Mouse (Mus musculus): ENCODE measurements around the gene Brf1.
A peak's percentile ranks its signal among the peaks of the same experiment; 100 is the strongest.

Brf1 gene

DNA sequence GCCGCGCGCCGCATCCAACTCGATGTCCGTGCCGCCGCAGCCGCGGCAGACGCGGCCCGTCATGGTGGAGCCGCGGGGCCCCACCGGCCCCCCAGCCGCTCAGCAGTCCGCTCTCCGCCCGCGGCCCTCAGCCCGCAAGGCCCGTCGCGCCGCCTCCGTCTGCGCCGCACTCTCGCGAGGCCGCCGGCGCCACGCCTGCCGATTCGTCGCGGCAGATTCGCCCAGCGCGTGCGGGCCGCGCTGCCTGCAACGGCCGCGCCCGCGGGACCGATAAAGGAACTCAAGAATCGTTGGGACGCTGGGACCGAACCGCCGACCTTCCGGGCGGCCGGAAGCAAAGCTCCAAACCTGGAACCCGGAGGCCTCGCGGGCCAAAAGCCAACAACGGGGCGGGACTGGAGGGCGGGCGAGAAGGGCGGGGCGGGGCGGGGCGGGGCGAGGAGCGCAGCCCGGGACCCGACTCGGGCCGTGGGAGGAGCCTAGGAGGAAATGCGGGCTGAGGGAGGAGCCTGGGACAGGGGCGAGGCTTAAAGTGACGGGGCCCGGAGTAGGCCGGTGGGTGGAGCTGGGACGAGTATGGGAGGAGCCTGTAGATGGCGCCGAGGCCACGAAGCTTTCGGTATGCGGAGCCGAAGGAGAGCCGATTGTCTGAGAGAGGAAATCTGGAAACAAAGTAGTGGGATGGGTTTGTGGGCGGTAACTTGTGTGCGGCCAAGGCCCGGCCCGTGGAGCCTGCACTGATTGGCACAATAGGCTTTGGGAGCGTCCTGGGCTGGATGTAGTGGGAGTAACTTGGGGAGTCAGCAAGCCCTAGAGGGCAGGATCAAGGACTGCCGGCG lies at the start of gene Brf1:
TSS of gene Brf1 (minus strand) at position 411 of the 839 bp plus-strand sequence.
- DNase-seq (ENCODE audit: low read depth, low spot score) = peak; percentile 98

DNA sequence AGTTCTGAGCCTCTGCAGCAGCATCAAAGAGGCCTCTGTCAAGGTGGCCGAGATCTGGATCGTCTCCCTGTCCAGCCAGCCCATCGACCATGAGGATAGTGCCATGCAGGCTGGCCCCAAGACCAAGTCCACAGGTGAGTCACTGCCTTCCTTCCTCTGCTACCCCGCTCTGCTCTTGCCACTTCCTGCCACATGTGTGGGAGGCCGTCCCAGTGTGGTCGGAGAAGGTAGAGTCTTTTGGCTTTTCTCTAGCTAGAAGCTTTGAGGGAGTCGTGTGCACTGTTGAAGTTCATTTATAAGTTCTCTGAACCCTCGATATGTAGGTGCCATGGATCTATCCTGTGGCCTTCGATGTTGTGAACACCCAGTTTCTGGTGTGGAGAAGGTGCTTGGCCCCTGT lies 49.3 kb upstream of the Brf1 start:
- DNase-seq (ENCODE audit: low read depth, low spot score) = no peak

DNA sequence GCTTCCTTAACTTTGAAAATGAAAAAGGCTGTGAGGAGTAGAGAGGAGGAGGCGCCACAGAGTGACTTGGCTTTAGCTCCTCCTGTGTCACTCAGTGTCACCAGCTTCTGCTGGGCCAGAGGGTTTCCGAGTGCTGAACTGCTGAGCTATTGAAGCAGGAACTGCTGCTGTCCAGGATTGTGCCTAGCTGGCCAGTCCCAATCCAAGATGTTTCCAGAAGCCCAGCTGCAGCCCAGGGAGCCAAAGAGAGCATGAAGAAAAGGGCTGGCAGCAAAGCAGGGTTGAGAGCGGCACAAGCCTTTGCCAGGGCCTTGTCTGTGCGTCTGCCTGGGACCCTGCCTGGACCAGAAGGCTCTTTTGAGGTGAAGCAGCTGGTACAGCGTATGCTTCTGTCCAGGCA lies 47.6 kb upstream of the Brf1 start:
- DNase-seq (ENCODE audit: low read depth, low spot score) = no peak

DNA sequence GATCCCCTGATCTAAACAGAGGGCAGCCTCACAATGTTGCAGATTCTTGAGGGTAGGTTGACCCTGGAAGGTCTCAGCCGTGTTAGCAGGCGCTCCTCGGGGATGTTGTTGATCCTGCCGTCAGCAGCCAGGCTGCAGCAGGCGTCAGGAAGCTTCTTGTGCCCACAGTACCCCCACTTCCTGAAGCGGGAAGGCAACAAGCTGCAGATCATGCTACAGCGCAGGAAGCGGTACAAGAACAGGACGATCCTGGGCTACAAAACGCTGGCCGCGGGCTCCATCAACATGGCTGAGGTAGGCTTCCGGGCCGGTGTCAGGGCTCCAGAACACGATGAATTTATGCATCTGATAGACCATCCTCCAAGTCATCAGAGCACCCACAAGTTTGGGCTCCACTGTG lies 46.4 kb upstream of the Brf1 start:
- no peak for DNase-seq (ENCODE audit: low read depth, low spot score)

DNA sequence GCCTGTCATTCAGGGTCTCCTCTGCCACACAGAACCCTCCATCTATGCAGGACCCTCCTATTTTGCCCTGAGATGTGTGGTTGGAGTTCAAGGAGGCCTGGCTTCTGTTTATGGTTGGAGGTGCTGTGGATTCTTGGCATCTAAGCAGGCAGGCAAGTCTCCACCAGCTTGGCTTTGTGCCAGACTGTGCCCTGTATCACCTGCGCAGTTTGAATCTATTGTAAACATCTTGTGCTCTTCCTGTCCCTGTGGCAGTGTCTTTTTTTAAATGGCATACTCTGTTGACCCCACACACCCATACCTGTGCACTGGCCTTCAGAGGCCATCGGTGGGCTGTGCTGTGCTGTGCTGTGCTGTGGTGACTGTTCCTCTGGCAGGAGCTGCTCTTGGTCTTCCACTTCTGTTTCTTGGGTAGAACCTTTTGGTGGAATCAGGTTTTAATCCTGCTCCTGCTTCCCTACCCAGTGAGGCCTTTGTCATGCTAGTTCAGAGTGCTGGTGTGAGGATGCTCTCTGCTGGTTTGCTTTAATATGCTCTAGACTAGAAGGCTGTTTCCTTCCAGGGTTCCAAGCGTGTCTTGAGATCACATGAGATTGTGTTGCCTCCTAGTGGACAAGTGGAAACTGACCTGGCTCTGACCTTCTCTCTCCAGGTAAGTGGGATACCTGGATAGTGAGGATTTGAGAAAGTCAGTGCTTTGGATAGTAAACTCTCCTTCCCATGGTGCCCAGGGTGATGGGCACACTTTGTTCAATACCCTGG lies 44.6 kb upstream of the Brf1 start:
- peak; percentile 44 for DNase-seq (ENCODE audit: low read depth, low spot score)

DNA sequence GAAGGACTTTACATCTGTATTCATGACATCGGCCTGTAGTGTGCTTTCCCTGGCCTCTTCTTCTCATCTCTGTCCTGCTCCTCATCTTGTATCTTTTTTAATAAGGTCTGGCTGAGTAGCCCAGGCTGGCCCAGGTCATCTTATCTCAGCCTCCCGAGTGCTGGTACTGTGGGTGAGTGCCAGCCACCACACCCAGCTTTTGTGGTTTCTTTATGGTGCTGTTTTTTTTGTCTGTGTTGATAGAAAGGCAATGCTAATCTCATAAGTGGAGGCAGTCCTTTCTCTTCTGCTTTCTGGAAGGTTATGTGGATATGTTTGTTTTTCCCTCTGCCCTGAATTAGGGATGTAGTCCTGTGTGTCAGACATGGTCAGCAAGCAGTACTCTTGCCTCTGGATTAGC lies 42.0 kb upstream of the Brf1 start:
- DNase-seq (ENCODE audit: low read depth, low spot score) = peak; percentile 37

DNA sequence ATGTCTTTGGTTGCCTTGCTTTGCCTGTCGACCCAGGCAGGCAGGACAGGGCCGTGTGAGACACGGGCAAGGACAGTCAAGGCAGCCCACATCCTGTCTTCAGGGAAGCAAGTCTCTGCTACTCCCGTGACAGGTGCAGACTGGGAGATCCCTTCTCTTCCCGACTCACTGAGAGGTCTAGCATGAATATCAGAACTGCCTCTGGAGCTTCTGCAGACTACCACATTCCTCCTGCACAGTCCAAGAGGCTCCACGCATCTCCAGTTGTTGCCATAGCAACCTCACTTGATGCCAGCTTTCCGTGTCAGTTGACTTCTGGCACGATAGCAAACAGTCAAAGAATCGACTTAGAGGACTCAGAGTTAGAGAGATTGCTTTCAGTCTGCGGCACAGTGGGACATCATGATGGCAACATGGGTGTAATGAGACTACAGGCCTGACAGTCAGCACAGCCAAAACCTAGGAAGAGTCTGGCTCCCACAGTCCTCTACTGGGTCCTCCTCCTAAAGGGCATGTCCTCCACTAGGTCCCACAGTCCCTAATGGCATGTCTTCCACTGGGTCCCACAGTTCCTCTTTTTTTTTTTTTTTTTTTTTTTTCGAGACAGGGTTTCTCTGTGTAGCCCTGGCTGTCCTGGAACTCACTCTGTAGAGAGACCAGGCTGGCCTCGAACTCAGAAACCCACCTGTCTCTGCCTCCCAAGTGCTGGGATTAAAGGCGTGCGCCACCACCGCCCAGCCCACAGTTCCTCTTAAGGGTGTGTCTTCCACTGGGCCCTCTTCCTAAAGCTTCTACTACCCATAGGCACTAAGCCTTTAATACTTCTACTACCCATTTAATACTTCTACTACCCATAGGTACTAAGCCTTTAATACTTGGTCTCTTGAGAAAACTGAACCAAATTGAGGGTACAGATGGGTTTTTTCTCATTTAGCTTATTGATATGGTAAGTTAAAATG lies 41.3 kb upstream of the Brf1 start:
- no peak for DNase-seq (ENCODE audit: low read depth, low spot score)

DNA sequence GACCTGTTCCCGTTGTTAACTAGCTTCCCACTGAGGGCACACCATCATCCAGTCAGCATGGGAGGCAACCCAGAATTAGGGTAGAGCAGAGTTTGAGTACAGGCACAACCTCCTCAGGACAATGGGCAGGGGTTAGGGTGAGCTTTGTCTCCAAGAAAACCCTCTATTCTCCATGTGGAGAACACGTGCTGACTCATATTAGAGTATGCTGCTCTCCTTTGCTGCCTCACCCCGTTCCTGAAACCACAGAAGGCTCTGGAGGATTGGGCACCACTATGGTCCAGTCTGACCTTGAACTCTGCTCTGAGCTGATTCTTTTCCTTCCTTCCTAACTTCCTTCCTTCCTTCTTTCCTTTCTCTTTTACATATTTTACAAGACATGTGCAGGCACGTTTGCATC lies 37.9 kb upstream of the Brf1 start:
- peak; percentile 48 for DNase-seq (ENCODE audit: low read depth, low spot score)

DNA sequence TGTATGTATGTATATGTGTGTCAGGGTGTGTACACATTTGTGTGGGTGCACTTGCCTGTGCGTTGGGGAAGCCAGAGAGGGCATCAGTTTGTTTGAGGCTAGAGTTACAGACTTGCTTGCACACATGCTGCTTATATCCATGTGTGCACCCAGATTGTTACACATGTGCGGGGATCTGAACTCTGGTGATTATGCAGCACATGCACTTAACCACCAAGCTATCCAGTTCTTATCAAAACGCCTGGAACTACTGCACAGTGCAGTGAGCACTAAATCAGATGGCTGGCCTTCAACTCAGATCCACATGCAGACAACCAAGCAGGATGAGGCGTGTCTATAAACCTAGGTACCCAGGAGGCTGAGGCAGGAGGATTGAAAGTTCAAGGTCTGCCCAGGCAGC lies 36.5 kb upstream of the Brf1 start:
- DNase-seq (ENCODE audit: low read depth, low spot score) = no peak

DNA sequence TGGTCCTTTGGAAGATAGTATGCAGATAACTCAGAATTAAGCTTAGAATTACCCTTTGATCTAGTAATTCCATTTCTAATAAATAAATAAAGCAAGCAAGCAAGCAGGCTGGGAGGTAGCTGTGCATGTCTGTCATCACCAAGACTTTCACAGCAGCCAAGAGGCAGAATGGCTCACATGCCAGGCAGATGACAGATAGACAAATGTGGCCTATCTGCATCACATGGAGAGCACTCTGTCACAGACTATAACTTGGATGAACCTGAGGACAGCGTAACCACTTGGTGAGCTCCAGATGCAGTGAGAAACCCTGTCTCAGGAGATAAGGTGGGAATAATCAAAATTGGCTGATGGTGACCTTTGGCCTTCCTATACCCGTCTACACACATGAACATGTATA lies 34.6 kb upstream of the Brf1 start:
- DNase-seq (ENCODE audit: low read depth, low spot score) = no peak

DNA sequence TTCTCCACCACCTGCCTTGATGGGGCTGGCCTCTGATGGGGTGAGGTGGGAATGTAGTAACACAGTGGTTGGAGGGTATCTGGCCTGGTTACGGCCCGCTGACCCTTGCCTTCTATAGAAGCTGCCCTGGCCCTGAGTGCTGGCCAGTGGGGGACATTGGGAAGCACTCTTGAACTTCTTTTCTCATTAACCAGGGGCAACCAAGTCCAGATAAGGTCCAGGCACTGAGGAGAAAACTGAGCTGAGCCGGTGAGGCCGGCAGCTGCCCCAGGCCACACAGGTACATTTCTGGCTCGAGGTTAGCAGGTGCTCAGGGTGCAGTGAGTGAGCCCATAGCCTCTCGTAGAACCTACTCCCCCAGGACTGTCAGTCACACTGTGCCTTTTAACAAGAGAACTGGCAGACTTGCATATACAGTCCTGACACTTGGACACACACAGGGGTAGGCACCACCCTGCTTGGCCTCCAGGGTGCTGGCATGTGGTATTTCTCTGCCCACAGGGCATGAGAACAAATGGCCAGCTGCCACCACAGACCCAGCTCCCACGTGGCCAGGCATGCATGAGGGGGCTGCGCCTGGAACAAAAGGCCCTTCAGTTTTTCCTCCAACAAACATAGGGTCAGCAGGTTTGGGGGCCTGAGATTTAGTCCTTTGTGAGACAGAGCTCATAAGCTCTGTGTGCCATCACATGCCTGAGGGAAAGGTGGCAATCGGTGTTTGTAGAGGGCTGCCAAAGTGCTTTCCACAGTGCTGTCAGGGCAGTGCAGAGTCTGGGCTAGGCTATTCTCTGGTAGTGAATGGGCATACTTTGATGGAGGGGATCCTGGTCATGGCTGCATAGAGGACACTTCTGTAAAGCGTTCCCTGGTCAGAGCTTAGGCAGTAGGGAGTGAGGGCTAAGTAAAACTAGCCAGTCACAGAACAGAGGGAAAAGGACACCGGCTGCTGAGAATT lies 32.1 kb upstream of the Brf1 start:
- DNase-seq (ENCODE audit: low read depth, low spot score) = no peak

DNA sequence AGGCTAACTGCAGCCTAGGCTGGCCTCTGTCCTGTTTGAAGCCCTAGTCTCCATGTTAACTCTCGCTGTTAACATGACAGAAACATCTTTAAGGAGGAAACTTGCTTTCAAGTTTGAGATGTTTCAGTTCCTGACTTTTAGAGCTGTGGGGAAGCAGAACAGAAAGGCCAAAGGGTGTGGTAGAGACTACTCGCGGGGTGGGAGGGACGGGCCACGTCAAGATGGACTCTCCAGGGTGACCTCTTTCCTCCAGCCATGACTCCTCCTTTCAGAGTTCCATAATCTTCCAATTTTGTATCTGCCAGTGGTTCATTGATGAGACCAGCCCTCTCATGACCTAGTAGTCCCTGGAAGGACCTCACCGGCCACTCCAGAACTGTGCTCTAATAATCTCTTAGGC lies 30.9 kb upstream of the Brf1 start:
- DNase-seq (ENCODE audit: low read depth, low spot score) = no peak

DNA sequence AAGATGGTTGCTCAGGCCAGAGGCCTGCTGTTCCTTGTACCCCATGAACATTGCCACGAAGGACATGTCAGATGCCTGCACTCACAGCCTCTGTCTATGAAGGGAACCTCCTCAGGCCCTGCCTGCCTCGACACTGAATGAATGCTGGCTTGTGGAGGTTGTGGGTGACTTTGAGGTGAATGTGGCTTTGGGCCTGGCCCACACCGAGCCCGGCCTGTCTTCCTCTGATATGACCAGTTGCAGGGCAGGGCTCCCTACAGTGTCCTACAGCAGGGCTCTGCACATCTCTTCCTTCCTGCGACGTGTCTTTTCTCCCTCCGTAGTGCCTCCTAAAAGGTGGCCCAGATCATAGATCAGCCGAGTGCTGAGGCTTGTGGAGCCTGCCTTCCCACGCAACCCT lies 30.5 kb upstream of the Brf1 start:
- DNase-seq (ENCODE audit: low read depth, low spot score) = no peak

DNA sequence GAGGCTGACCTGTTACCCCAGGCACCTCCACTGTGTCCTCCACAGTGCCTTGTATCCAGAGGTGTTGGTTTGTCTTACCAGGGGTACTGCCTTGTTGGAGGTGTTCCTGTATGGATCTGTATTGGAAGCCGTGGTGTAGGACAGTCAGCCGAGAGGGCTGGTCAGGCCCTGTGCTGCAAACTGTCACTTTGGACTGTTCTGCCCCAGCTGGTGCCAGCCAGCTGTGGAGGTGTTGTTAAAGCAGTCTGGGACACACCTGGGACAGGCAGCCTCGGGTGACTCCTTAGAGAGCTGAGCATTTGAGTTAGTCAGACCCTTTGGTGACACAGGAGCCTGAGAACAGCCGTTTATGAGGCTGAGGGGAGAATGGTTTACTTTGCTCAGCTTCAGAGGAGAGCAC lies 29.5 kb upstream of the Brf1 start:
- DNase-seq (ENCODE audit: low read depth, low spot score) = no peak

DNA sequence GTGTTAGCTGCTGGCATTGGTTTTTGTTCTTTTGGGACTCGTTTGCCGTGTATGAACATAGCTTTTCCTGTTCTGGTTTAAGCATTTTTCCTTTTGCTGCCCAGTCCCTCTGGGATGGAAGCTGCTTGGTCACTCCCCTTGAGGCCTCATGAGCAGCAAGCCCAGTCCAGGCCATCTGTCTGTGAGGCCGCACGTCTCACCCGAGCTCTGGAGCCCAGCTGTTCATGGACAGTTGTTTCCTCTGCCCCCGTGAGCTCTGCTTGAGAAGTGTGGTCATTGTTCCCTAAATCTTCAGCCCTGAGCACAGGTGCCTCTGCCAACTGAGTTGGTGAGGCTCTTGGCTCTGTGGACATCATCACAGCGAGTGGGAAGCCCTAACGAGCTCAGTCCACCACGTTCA lies 28.4 kb upstream of the Brf1 start:
- no peak for DNase-seq (ENCODE audit: low read depth, low spot score)

DNA sequence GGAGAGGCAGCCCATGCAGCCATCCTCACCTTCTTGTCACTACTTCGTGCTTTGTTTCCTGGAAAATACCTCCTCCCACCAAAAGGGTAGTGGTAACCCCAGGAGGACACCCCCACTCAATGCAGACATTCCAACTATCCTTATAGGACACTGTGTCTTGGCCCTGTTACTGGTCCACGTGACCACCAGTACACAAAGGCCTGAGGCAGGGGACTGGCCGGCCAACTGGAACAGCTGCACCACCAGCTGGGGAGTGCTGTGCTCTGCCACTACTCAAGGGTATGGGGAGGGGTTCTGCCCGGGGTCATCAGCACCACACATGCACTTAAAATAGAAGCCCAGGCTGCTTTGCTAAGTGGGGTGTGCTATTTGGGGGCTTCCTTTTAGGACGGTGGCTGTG lies 27.6 kb upstream of the Brf1 start:
- no peak for DNase-seq (ENCODE audit: low read depth, low spot score)

DNA sequence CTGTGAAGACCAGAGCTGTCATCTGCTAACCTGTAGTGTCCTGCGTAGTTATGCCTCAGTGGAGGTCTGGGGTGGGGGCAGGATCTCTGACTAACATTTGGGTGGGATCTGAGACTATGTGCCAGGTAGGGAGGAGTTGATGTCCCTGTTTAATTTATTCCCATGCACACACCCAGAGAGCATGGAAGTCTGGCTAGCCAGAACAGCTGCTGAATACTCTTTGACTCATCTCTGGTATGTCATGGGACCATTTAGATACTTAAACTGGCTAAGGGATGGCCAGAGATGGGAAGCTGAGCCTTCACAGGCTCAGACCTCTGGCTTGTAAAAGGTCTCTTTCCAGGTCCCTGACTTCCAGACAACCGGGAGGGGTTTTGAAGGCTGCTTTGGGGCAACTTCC lies 27.0 kb upstream of the Brf1 start:
- peak; percentile 24 for DNase-seq (ENCODE audit: low read depth, low spot score)

DNA sequence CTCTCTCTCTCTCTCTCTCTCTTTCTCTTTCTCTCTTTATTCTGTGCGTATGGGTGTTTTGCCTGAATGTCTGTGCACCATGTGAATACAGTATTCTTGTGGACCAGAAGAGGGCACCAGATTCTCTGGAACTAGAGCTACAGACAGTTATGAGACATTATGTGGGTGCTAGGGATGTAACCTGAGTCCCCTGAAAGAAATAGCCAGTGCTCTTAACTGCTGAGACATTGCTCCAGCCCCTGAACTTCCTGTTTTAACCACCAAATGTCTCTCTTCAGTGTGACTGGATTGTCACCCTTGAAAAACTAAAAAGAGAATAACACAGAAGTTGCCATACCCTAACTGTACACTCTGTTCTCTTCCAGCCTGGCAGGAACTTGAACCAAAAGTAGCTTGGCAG lies 26.1 kb upstream of the Brf1 start:
- DNase-seq (ENCODE audit: low read depth, low spot score) = no peak

DNA sequence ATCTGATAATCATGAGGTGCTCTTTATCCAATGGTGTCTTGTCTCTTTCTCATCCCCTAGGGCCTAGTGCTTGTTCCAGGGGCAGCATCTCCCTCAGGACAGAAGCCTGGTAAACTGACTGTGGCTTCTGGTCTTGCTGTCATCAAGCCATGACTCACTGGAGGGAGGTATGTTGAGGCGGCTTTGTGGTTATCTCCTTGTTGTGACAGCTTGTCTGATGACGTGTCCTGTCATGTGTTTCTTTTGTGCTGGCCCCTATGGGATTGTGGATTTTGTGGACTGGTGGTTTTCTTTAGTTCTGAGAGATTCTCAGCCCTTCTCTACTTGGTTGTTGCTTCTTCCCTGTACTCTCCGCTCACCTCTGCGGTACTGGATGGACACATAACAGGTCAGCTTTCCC lies 22.6 kb upstream of the Brf1 start:
- peak; percentile 96 for DNase-seq (ENCODE audit: low read depth, low spot score)

DNA sequence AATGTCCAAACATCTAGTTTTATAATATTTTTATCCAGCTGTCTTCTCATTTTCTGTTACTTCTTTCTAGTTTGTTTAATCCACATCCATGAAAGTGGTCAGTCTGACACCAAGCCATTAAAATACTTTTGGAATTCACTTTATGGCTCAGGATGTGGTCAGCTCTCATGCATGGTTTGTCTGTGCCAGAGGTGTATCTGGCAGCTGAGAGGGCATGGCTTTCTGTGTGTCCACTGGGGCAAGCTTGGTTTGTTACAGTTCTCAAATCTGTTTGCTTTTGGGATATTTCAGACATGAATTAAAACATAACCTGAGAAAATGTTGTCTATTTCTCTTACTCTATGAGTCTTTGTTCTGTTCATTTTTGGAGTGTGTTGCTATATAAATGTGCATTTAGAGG lies 21.0 kb upstream of the Brf1 start:
- peak; percentile 53 for DNase-seq (ENCODE audit: low read depth, low spot score)

DNA sequence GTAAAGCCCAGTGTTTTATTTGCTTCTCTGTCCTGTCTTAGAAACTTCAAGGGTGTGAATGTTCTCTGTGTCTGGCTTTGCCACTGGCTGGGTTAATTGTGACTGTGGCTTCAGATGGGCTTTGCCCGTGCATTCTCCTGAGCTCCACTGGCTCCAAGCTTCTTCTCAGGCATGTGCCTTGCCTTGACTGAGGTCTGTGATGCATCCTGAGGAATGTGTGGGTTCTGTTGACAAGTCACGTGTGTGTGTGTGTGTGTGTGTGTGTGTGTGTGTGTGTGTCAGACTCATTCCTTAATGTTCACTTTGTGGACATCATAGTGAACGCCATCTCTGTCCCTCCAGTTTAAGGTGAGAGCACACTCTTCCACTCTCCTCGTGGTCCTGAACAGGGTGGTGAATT lies 18.3 kb upstream of the Brf1 start:
- no peak for DNase-seq (ENCODE audit: low read depth, low spot score)
